Mouse (Mus musculus) small intestine, adult 2 months (tissue): Measurements from ENCODE around the gene Rdh1.

ENCODE experiments used
- CTCF ChIP-seq: fragments of 200-500 bp; IDR thresholded peaks from 2 replicates; pipeline ENCODE4 v1.5.1; 2012; ENCODE audit warnings: low read depth, mild to moderate bottlenecking, control low read depth, inconsistent platforms, low read length, moderate library complexity, mixed read lengths; ENCODE audit not compliant: insufficient replicate concordance, insufficient read length; ENCODE audit errors: extremely low read depth
- POLR2A ChIP-seq: fragments of 200-500 bp; IDR thresholded peaks from 2 replicates; pipeline ENCODE4 v1.6.1; 2012; ENCODE audit warnings: low read depth, mild to moderate bottlenecking, control low read depth, inconsistent platforms, low read length, moderate library complexity

DNA sequence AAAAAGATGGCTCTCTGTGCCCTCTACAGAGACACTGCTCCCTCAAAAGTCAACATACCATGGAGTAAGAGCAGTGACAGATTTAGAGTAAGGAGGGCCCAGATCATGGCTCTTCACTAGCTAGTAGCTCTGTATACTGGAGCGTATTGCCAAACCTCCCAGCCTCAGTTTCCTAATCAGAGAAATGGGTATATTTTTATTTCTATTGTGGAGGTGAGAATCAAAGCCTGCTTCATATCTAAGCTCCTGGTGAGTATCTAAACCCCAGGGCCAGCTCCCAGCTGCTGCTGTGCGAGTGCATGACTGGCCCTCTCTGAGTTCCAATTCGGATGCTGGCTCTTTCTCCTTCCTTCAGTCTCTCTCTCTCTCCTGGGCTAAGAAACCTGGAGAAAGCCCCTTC is 35.3 kb upstream of the Rdh1 start, which contains the start of gene Tac2:
- TF ChIP-seq CTCF (no peak), POLR2A (no peak)
